Mouse (Mus musculus): ENCODE measurements around the gene Arhgef12.

DNA sequence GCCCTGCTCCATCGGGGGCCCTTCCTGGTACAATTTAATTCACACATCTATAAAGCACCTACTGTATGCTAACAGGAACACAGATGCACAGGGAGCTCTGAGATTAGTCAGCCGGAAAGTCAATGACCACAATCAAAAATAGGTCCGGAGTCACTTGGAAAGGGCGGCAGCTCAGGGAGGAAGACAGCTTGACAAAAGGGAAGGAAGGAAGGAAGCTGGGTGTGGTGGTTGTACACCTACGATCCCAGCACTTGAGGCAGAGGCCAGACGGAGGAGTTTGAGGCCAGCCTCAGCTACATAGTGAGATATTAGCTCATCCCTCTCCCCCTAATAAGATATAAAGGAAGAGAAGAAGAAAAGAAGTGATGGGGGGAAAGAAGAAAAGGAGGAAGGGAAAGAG is 48.9 kb upstream of the Arhgef12 start:
- TF ChIP-seq CTCF (IDR thresholded peaks at IDR 0.05; ENCODE audit: low read depth) (no peak), EP300 (optimal IDR thresholded peaks at IDR 0.05) (no peak)
